Mouse (Mus musculus) forebrain, embryonic 13.5 days (tissue): ENCODE results near the gene Olfr1013. TPM values are rescaled to one million over a fixed set of nuclear protein-coding genes. Genes with fewer than 3 reads are reported as not detected.

Experiments
- ATAC-seq: fragments of 200-750 bp; cut with Nextera tagmentation; 2 replicates; pipeline ENCODE4 v1.8.0; 2017
- H3K27ac ChIP-seq: fragments of 300-500 bp; sonication (generic); 2 replicates; pipeline ENCODE4 v1.5.1; 2015; ENCODE audit warnings: inconsistent platforms, mild to moderate bottlenecking, moderate library complexity
- H3K27me3 ChIP-seq: fragments of 300-500 bp; sonication (generic); 2 replicates; pipeline ENCODE4 v1.6.1; 2015; ENCODE audit warnings: mild to moderate bottlenecking, inconsistent platforms
- H3K36me3 ChIP-seq: fragments of 300-500 bp; sonication (generic); 2 replicates; pipeline ENCODE4 v1.6.1; 2015; ENCODE audit warnings: mild to moderate bottlenecking, inconsistent platforms; ENCODE audit not compliant: poor library complexity, severe bottlenecking
- H3K4me1 ChIP-seq: fragments of 300-500 bp; sonication (generic); 2 replicates; pipeline ENCODE4 v1.6.1; 2015; ENCODE audit warnings: inconsistent platforms
- H3K4me2 ChIP-seq: fragments of 300-500 bp; sonication (generic); 2 replicates; pipeline ENCODE4 v1.6.1; 2015; ENCODE audit warnings: inconsistent platforms, mild to moderate bottlenecking, moderate library complexity
- H3K4me3 ChIP-seq: fragments of 300-500 bp; sonication (generic); 2 replicates; pipeline ENCODE4 v1.5.1; 2015; ENCODE audit warnings: mild to moderate bottlenecking, inconsistent platforms
- H3K9ac ChIP-seq: fragments of 300-500 bp; sonication (generic); 2 replicates; pipeline ENCODE4 v1.6.1; 2015; ENCODE audit warnings: mild to moderate bottlenecking, inconsistent platforms
- H3K9me3 ChIP-seq: fragments of 300-500 bp; sonication (generic); replicated peaks from 2 replicates; pipeline ENCODE4 v1.6.1; 2016; ENCODE audit warnings: inconsistent platforms
- WGBS: fragments of 180-500 bp; shearing (Covaris S2); methylation state at CpG from one replicate; pipeline ENCODE4 v1.1.7; 2015; 5-methylcytosine and 5-hydroxymethylcytosine counted together
- polyA plus RNA-seq: library from polyadenylated mRNA; unstranded; fragments of >200 nt; fragmentation: Nextera tagmentation; extraction: Ambion mirVana; gene quantifications from 2 replicates; pipeline ENCODE4 v1.2.1, GENCODE M21; 2015

The Olfr1013 gene
- polyA plus RNA-seq = not detected in 2 replicates

DNA sequence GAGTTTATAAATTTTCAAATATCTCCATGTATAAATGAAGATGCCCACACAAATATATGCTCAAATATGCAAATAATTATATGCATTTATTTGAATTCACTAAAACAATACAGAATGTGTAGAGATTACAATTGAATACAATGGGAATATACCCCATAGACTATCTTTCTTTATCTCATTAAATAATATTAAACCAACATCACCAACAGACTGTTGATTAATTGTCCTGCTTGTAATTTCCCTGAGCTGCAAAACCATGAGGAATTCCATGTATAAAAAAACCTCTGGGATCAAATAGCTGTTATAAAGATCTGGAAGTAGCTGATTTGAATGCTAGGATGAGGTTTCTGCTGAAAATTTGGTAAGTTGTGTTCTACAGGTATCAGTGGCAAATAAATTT, at the start of gene Olfr1013:
Gene Olfr1013, plus strand, starts transcription at position 301 of the 400 bp plus-strand sequence.
- no peak within 1 kb of the TSS for H3K9ac ChIP-seq
- no peaks in the 10 kb centered on the region for H3K36me3 ChIP-seq
- no peaks in the 10 kb centered on the region for H3K4me1 ChIP-seq
- no peaks in the 10 kb centered on the region for H3K27me3 ChIP-seq
- no peaks in the 10 kb centered on the region for H3K9me3 ChIP-seq
- H3K4me3 ChIP-seq = no peak within 1 kb of the TSS
- ATAC-seq = no peak
- H3K27ac ChIP-seq = no peak within 1 kb of the TSS
- H3K4me2 ChIP-seq = no peak within 1 kb of the TSS

DNA sequence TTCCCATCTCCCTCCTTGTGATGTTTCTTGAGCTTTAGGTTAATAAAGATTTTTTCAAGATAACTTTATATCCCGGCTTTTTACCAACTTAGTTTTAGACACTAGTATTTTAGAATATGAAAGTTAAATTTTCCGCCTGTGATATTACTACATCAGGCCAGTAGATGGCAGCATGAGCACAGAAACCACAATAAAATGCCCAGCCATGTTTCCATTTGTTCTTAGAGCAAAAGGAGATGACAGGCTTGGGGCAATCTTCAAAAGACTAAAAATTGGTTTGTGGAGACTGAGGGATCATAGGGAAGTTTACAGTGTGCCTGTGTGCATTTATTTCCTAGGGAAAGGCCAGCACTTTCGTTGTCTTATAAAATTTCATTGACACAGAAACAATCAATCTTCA, 41.1 kb upstream of the Olfr1013 start:
- peak; percentile 57; the same call in 1 of the 2 replicates for ATAC-seq

DNA sequence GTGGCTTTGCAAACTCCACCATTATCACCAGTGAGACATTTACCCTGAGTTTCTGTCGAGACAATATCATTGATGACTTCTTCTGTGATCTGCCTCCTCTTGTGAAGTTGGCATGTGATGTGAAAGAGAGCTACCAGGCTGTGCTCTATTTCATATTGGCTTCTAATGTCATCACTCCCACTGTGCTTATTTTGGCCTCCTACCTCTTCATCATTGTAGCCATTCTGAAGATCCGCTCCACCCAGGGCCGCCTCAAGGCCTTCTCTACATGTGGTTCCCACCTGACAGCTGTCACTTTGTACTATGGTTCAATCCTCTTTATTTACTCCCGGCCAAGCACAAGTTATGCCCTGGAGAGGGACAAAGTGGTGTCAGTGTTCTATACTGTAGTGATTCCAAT, 13.1 kb upstream of the Olfr1013 start:
- H3K9me3 ChIP-seq = no peaks in the 10 kb centered on the region
- no peaks in the 10 kb centered on the region for H3K4me1 ChIP-seq
- H3K9ac ChIP-seq = no peak overlapping the region
- H3K27ac ChIP-seq = no peak overlapping the region
- 81% methylated on average over 4 of the region's 4 CpGs for WGBS
- H3K4me3 ChIP-seq = no peak overlapping the region
- no peaks in the 10 kb centered on the region for H3K36me3 ChIP-seq
- no peaks in the 10 kb centered on the region for H3K27me3 ChIP-seq
- ATAC-seq = no peak
- no peak overlapping the region for H3K4me2 ChIP-seq

More for the DNA sequence above, 41.1 kb upstream of the Olfr1013 start:
- Histone ChIP-seq H3K4me3 (no peak overlapping the region), H3K9me3 (no peaks in the 10 kb centered on the region), H3K4me2 (no peak overlapping the region), H3K27ac (no peak overlapping the region), H3K27me3 (no peaks in the 10 kb centered on the region), H3K9ac (no peak overlapping the region), H3K36me3 (no peaks in the 10 kb centered on the region), H3K4me1 (no peaks in the 10 kb centered on the region)
- WGBS = 12% methylated on average over 3 of the region's 3 CpGs

DNA sequence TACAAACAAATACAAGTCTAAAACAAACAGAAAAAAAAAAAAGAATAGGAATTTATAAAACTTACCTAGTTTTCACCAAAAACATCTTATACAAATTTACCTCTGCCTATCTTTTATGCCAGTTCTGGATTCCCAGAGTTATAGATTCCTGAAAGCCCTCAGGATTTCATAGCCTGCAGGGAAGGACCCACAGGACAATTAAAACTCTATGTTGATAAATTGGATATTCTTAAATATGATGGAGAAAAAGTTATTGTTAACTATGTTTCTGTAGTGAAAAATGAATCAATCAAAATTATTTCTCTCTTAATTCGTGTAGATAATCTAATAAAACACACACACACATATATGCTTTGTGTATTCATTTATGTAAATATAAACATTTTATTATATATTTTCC, 4.2 kb upstream of the Olfr1013 start, which contains the start of gene Olfr1012:
Gene Olfr1012, minus strand, starts transcription at position 101 of the 400 bp plus-strand sequence.
- Histone ChIP-seq H3K36me3 (no peaks in the 10 kb centered on the region), H3K4me3 (no peak within 1 kb of the TSS), H3K9ac (no peak within 1 kb of the TSS), H3K27ac (no peak within 1 kb of the TSS), H3K9me3 (no peaks in the 10 kb centered on the region), H3K27me3 (no peaks in the 10 kb centered on the region), H3K4me2 (no peak within 1 kb of the TSS), H3K4me1 (no peaks in the 10 kb centered on the region)
- no peak for ATAC-seq
- 81% methylated on average over 1 of the region's 1 CpGs for WGBS

DNA sequence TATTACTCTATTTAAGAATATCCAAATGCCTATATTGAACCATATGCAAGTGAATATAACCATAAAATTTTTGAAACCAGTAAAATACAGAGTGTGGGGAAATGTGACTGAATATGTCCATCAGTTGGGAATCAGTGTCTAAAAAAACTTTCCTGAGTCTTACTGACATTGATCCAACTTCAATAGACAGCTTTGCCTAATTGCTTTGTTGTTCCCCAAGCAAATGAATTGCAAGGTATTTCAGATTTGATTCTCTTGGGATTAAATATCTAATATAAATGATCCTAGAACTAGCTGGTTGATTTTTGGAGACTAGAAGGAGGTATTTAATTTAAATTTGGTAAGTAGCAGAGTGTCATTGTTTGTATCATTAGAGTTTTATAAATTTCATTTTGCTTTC, 5.5 kb downstream of the Olfr1013 start, which contains the start of gene Olfr1014:
Gene Olfr1014, plus strand, starts transcription at position 301 of the 400 bp plus-strand sequence.
- no peak within 1 kb of the TSS for H3K4me3 ChIP-seq
- no peaks in the 10 kb centered on the region for H3K36me3 ChIP-seq
- H3K9ac ChIP-seq = no peak within 1 kb of the TSS
- ATAC-seq = no peak
- H3K9me3 ChIP-seq = no peaks in the 10 kb centered on the region
- no peaks in the 10 kb centered on the region for H3K4me1 ChIP-seq
- no peaks in the 10 kb centered on the region for H3K27me3 ChIP-seq
- H3K4me2 ChIP-seq = no peak within 1 kb of the TSS
- H3K27ac ChIP-seq = no peak within 1 kb of the TSS

GRCm38 (mm10) chr2:85781717-85782116, 14.8 kb downstream of the Olfr1013 start, which contains the start of gene Olfr1015:
Olfr1015 (plus strand) TSS chr2:85782017.
- H3K27ac ChIP-seq = no peak within 1 kb of the TSS
- no peaks in the 10 kb centered on the region for H3K4me1 ChIP-seq
- no peak within 1 kb of the TSS for H3K4me2 ChIP-seq
- H3K4me3 ChIP-seq = no peak within 1 kb of the TSS
- no peak for ATAC-seq
- H3K9ac ChIP-seq = no peak within 1 kb of the TSS
- H3K9me3 ChIP-seq = no peaks in the 10 kb centered on the region
- H3K27me3 ChIP-seq = no peaks in the 10 kb centered on the region
- H3K36me3 ChIP-seq = no peaks in the 10 kb centered on the region

DNA sequence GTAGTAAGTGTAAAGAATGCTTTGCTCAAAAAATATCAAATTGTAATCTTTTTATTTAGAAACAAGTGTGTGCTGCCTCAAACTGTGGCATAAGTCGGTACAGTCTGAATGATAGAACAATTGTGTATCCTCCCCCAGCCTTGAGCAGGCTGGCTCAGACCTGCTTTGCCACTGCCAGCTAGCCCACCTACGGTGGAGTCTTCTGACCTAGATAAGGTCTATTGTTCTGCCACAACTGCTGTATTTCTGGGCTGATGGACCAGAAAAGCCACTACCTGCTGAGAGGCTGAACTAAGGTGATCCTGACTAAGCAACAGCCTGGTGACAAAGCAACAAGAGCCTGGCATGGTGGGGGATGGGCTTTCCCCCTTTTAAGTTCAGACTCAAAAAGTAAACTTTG, 25.4 kb downstream of the Olfr1013 start:
- Histone ChIP-seq H3K4me3 (no peak overlapping the region), H3K9ac (no peak overlapping the region), H3K4me1 (no peaks in the 10 kb centered on the region), H3K9me3 (no peaks in the 10 kb centered on the region), H3K27ac (no peak overlapping the region), H3K36me3 (no peaks in the 10 kb centered on the region), H3K27me3 (no peaks in the 10 kb centered on the region), H3K4me2 (no peak overlapping the region)
- peak; percentile 53; the same call in 1 of the 2 replicates for ATAC-seq
- 14% methylated on average over 2 of the region's 2 CpGs for WGBS

GRCm38 (mm10) chr2:85802444-85802843, 35.5 kb downstream of the Olfr1013 start, which contains the start of gene Olfr1016:
Olfr1016 (minus strand) TSS chr2:85802544.
- no peak within 1 kb of the TSS for H3K9ac ChIP-seq
- no peaks in the 10 kb centered on the region for H3K27me3 ChIP-seq
- H3K4me1 ChIP-seq = no peaks in the 10 kb centered on the region
- no peak within 1 kb of the TSS for H3K4me3 ChIP-seq
- H3K9me3 ChIP-seq = no peaks in the 10 kb centered on the region
- no peaks in the 10 kb centered on the region for H3K36me3 ChIP-seq
- no peak within 1 kb of the TSS for H3K27ac ChIP-seq
- no peak within 1 kb of the TSS for H3K4me2 ChIP-seq
- ATAC-seq = no peak
- 94% methylated on average over 2 of the region's 2 CpGs for WGBS

DNA sequence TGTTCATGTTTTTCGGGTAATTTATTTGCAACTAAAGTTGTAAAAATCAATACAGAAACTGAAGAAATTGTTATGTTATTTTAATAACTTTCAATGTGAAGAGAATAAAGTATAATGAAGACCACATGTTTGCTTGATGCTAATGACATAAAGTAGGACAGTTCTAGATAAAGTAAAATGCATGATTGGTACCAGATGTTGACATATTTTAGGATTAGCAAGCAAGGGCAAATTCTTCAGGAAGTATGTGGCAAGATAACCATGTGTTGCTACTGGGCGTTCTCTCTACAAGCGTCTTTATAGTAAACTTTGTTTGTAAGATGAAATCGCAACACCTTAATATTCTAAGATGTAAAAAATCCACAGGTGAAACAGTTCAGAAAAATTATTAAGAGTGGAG, 37.6 kb downstream of the Olfr1013 start:
- no peak overlapping the region for H3K4me3 ChIP-seq
- no peak overlapping the region for H3K4me2 ChIP-seq
- H3K4me1 ChIP-seq = no peaks in the 10 kb centered on the region
- no peaks in the 10 kb centered on the region for H3K36me3 ChIP-seq
- no peaks in the 10 kb centered on the region for H3K9me3 ChIP-seq
- ATAC-seq = no peak
- 95% methylated on average over 4 of the region's 4 CpGs for WGBS
- H3K27ac ChIP-seq = no peak overlapping the region
- H3K9ac ChIP-seq = no peak overlapping the region
- H3K27me3 ChIP-seq = no peaks in the 10 kb centered on the region

- Histone ChIP-seq H3K27me3 (no peaks in the 10 kb centered on the region), H3K9me3 (no peaks in the 10 kb centered on the region), H3K36me3 (no peaks in the 10 kb centered on the region), H3K27ac (no peak within 1 kb of the TSS), H3K9ac (no peak within 1 kb of the TSS), H3K4me1 (no peaks in the 10 kb centered on the region), H3K4me3 (no peak within 1 kb of the TSS), H3K4me2 (no peak within 1 kb of the TSS)
- ATAC-seq = no peak
These were observed 51.3 kb downstream of the Olfr1013 start, which contains the start of gene Olfr1018 for GRCm38 (mm10) chr2:85818179-85818578. Olfr1018 (plus strand) TSS chr2:85818479.

Other genes starting within 250 kb of the Olfr1013 start
- not detected in 2 replicates for gene 4833423E24Rik, start 248.1 kb upstream of the Olfr1013 start, polyA plus RNA-seq
- gene Olfr996, start 187.9 kb upstream of the Olfr1013 start, polyA plus RNA-seq = not detected in 2 replicates
- not detected in 2 replicates for gene Olfr998, start 178.2 kb upstream of the Olfr1013 start, polyA plus RNA-seq
- gene Olfr1000, start 155.2 kb upstream of the Olfr1013 start, polyA plus RNA-seq = not detected in 2 replicates
- gene Olfr1002, start 116.4 kb upstream of the Olfr1013 start, polyA plus RNA-seq = not detected in 2 replicates
- gene Olfr154, start 102.6 kb upstream of the Olfr1013 start, polyA plus RNA-seq = not detected in 2 replicates
- not detected in 2 replicates for gene Olfr1006, start 88.3 kb upstream of the Olfr1013 start, polyA plus RNA-seq
- gene Olfr1008, start 77.7 kb upstream of the Olfr1013 start, polyA plus RNA-seq = not detected in 2 replicates
- gene Olfr1009, start 51.7 kb upstream of the Olfr1013 start, polyA plus RNA-seq = not detected in 2 replicates
- gene Olfr1012, start 4.3 kb upstream of the Olfr1013 start, polyA plus RNA-seq = not detected in 2 replicates
- not detected in 2 replicates for gene Olfr1014, start 5.6 kb downstream of the Olfr1013 start, polyA plus RNA-seq
- not detected in 2 replicates for gene Olfr1015, start 14.9 kb downstream of the Olfr1013 start, polyA plus RNA-seq
- gene Olfr1016, start 35.4 kb downstream of the Olfr1013 start, polyA plus RNA-seq = not detected in 2 replicates
- not detected in 2 replicates for gene Olfr1018, start 51.4 kb downstream of the Olfr1013 start, polyA plus RNA-seq
- gene Olfr1019, start 78.4 kb downstream of the Olfr1013 start, polyA plus RNA-seq = not detected in 2 replicates
- gene Olfr1020, start 79.9 kb downstream of the Olfr1013 start, polyA plus RNA-seq = not detected in 2 replicates
- not detected in 2 replicates for gene Olfr1022, start 101.5 kb downstream of the Olfr1013 start, polyA plus RNA-seq
- not detected in 2 replicates for gene Olfr1023, start 118.5 kb downstream of the Olfr1013 start, polyA plus RNA-seq
- not detected in 2 replicates for gene Olfr1024, start 138.0 kb downstream of the Olfr1013 start, polyA plus RNA-seq
- gene Olfr1025-ps1, start 148.1 kb downstream of the Olfr1013 start, polyA plus RNA-seq = not detected in 2 replicates
- not detected in 2 replicates for gene Olfr1026, start 154.5 kb downstream of the Olfr1013 start, polyA plus RNA-seq
- gene Olfr1028, start 183.3 kb downstream of the Olfr1013 start, polyA plus RNA-seq = not detected in 2 replicates
- not detected in 2 replicates for gene Olfr1029, start 206.8 kb downstream of the Olfr1013 start, polyA plus RNA-seq
- not detected in 2 replicates for gene Olfr1030, start 212.2 kb downstream of the Olfr1013 start, polyA plus RNA-seq
- gene Olfr1031, start 223.2 kb downstream of the Olfr1013 start, polyA plus RNA-seq = not detected in 2 replicates
- not detected in 2 replicates for gene Olfr1032, start 238.4 kb downstream of the Olfr1013 start, polyA plus RNA-seq